Mouse (Mus musculus) kidney, adult 11 months (tissue): Measurements from ENCODE around the gene Vhl.

Experiments used
- DNase-seq: peaks from one replicate; pipeline ENCODE4 v3.0.0; 2022

The Vhl gene

GRCm38 (mm10) chr6:113624989-113625770 is 1.4 kb downstream of the Vhl start:
- no peak for DNase-seq

GRCm38 (mm10) chr6:113630322-113630721 is 6.6 kb downstream of the Vhl start:
- DNase-seq: no peak

- DNase-seq: no peak
Observed at GRCm38 (mm10) chr6:113632863-113633262, 9.1 kb downstream of the Vhl start.

- DNase-seq: peak; percentile 94
Observed at GRCm38 (mm10) chr6:113638302-113639040, 14.7 kb downstream of the Vhl start, which contains the start of gene Irak2. TSS of gene Irak2 (plus strand) at chr6:113638467.

GRCm38 (mm10) chr6:113639201-113639600 is 15.4 kb downstream of the Vhl start:
- DNase-seq: peak; percentile 58

- no peak for DNase-seq
Observed at GRCm38 (mm10) chr6:113642605-113643004, 18.8 kb downstream of the Vhl start.

- DNase-seq: no peak
Observed at GRCm38 (mm10) chr6:113643021-113643420, 19.3 kb downstream of the Vhl start.

GRCm38 (mm10) chr6:113643967-113644366 is 20.2 kb downstream of the Vhl start:
- DNase-seq: no peak

- DNase-seq: peak; percentile 68
Observed at GRCm38 (mm10) chr6:113644808-113645207, 21.0 kb downstream of the Vhl start.

GRCm38 (mm10) chr6:113649346-113650196 is 25.8 kb downstream of the Vhl start:
- DNase-seq: no peak

- no peak for DNase-seq
Observed at GRCm38 (mm10) chr6:113650197-113650640, 26.5 kb downstream of the Vhl start.

- DNase-seq: no peak
Observed at GRCm38 (mm10) chr6:113651626-113652025, 27.9 kb downstream of the Vhl start.

- no peak for DNase-seq
Observed at GRCm38 (mm10) chr6:113653551-113653950, 29.8 kb downstream of the Vhl start.

GRCm38 (mm10) chr6:113654102-113654501 is 30.3 kb downstream of the Vhl start:
- no peak for DNase-seq

- no peak for DNase-seq
Observed at GRCm38 (mm10) chr6:113654753-113655397, 31.1 kb downstream of the Vhl start.

GRCm38 (mm10) chr6:113655475-113655874 is 31.7 kb downstream of the Vhl start:
- DNase-seq: no peak

GRCm38 (mm10) chr6:113656847-113657246 is 33.1 kb downstream of the Vhl start:
- peak; percentile 53 for DNase-seq

- DNase-seq: peak; percentile 38
Observed at GRCm38 (mm10) chr6:113658226-113658625, 34.5 kb downstream of the Vhl start.

GRCm38 (mm10) chr6:113659648-113660491 is 36.1 kb downstream of the Vhl start:
- no peak for DNase-seq

- no peak for DNase-seq
Observed at GRCm38 (mm10) chr6:113660492-113661352, 37.0 kb downstream of the Vhl start.
